Mouse (Mus musculus) liver, adult 2 months (tissue): Measurements from ENCODE around the gene St3gal2.

Experiments
- CTCF ChIP-seq: fragments of 200-500 bp; IDR thresholded peaks from 2 replicates; pipeline ENCODE4 v1.5.1; 2011; ENCODE audit warnings: low read depth, low read length, control low read depth
- POLR2A ChIP-seq: fragments of 200-500 bp; IDR thresholded peaks from 2 replicates; pipeline ENCODE4 v1.6.1; 2011; ENCODE audit warnings: low read length, control low read depth; ENCODE audit not compliant: insufficient read depth; ENCODE audit errors: extremely low read depth

- TF ChIP-seq POLR2A (no peak), CTCF (no peak)
Measured at GRCm38 (mm10) chr8:110957471-110957870, 37.7 kb downstream of the St3gal2 start.
